Mouse (Mus musculus) neural tube, embryonic 12.5 days (tissue): ENCODE data around the gene Brms1l. TPM values are rescaled to one million over a fixed set of nuclear protein-coding genes. Genes with fewer than 3 reads are reported as not detected.
"Not testable (repeated sequence)": the region's sequence is repeated elsewhere in the genome, so short reads cannot be mapped to it uniquely, and the experiment has no call there.

ENCODE experiments used
- ATAC-seq: fragments of 200-750 bp; cut with Nextera tagmentation; 2 replicates; pipeline ENCODE4 v1.8.0; 2017; ENCODE audit warnings: low read depth, mild to moderate bottlenecking, moderate TSS enrichment, moderate library complexity; ENCODE audit not compliant: low FRiP score
- H3K27ac ChIP-seq: fragments of 300-500 bp; sonication (generic); 2 replicates; pipeline ENCODE4 v1.5.1; 2016
- H3K27me3 ChIP-seq: fragments of 300-500 bp; sonication (generic); replicated peaks from 2 replicates; pipeline ENCODE4 v1.6.1; 2016; ENCODE audit warnings: mild to moderate bottlenecking
- H3K36me3 ChIP-seq: fragments of 300-500 bp; sonication (generic); 2 replicates; pipeline ENCODE4 v1.6.1; 2016; ENCODE audit warnings: mild to moderate bottlenecking
- H3K4me1 ChIP-seq: fragments of 300-500 bp; sonication (generic); 2 replicates; pipeline ENCODE4 v1.6.1; 2016
- H3K4me2 ChIP-seq: fragments of 300-500 bp; sonication (generic); replicated peaks from 2 replicates; pipeline ENCODE4 v1.6.1; 2016; ENCODE audit warnings: mild to moderate bottlenecking
- H3K4me3 ChIP-seq: fragments of 300-500 bp; sonication (generic); 2 replicates; pipeline ENCODE4 v1.5.1; 2016
- H3K9ac ChIP-seq: fragments of 300-500 bp; sonication (generic); 2 replicates; pipeline ENCODE4 v1.6.1; 2016; ENCODE audit warnings: mild to moderate bottlenecking
- H3K9me3 ChIP-seq: fragments of 300-500 bp; sonication (generic); 2 replicates; pipeline ENCODE4 v1.6.1; 2016; ENCODE audit warnings: mild to moderate bottlenecking
- WGBS: fragments of 180-500 bp; shearing (Covaris S2); methylation state at CpG from one replicate; pipeline ENCODE4 v1.1.7; 2016; 5-methylcytosine and 5-hydroxymethylcytosine counted together
- polyA plus RNA-seq: library from polyadenylated mRNA; unstranded; fragments of >200 nt; fragmentation: Nextera tagmentation; extraction: Ambion mirVana; gene quantifications from 2 replicates; pipeline ENCODE4 v1.2.1, GENCODE M21; 2016

The Brms1l gene
- polyA plus RNA-seq, result 44.4 and 46.3 TPM in 2 replicates

DNA sequence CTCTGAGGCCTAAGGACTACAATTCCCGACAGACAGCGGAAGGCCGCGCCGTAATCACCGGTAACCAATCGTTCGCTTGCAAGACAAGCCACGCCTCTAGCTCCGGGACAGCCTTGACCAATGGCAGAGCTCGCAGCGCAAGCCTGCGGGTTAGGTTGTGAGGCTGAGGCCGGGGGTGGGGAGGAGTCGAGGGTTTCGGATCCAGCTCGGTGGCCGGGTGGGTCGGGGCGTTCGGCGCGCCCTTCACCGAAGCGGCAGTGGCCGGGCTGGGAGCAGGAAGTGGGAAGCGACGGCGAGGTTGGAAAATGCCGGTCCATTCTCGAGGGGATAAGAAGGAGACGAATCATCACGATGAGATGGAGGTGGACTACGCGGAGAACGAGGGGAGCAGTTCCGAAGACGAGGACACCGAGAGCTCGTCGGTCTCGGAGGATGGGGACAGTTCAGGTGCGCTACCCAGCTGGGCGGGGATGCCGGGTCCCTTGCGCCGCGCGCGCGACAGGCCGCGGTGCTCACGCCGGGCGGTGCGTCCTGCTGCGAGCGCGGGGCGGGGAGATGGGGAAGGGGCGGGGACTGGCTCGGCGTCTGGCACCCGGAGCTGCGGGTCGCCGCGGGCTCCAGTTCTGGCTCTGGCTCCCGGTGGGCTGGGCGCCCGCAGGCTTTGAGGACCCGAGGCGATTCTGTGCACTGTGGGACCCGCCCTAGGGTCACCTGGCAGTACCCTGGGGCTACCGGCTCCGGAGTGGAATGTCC, at the start of gene Brms1l:
Gene Brms1l (plus strand): TSS at position 126 of the 753 bp plus-strand sequence.
- no peaks in the 10 kb centered on the region for H3K36me3 ChIP-seq
- peak within 1 kb of the TSS; percentile 74 for H3K4me2 ChIP-seq
- H3K9me3 ChIP-seq, result no peaks in the 10 kb centered on the region
- H3K4me3 ChIP-seq, result peak within 1 kb of the TSS; percentile 75
- peak within 1 kb of the TSS; percentile 68 for H3K9ac ChIP-seq
- peak; percentile 100 for ATAC-seq
- H3K27me3 ChIP-seq, result no peaks in the 10 kb centered on the region
- H3K27ac ChIP-seq, result peak within 1 kb of the TSS; percentile 80
- peaks cover 8% of the 10 kb centered on the region for H3K4me1 ChIP-seq
- WGBS, result under 1% methylated on average over 77 of the region's 77 CpGs

DNA sequence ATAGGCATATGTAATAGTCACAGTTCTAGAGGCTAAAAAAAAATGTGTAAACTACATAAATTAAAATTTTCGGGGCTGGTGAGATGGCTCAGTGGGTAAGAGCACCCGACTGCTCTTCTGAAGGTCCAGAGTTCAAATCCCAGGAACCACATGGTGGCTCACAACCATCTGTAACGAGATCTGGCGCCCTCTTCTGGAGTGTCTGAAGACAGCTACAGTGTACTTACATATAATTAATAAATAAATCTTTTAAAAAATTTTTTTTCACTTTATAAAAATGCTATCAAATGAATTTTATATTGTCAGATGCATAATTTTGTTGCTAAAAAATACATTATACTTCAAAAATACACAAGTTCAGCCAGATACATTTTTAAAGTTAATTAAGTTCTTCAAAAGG, 41.6 kb upstream of the Brms1l start:
- whole genome bisulfite sequencing, result 84% methylated on average over 4 of the region's 4 CpGs
- H3K27me3 ChIP-seq, ATAC-seq, H3K4me1 ChIP-seq, H3K27ac ChIP-seq, H3K4me3 ChIP-seq, H3K36me3 ChIP-seq, H3K9ac ChIP-seq, H3K4me2 ChIP-seq, H3K9me3 ChIP-seq: not testable (repeated sequence)

DNA sequence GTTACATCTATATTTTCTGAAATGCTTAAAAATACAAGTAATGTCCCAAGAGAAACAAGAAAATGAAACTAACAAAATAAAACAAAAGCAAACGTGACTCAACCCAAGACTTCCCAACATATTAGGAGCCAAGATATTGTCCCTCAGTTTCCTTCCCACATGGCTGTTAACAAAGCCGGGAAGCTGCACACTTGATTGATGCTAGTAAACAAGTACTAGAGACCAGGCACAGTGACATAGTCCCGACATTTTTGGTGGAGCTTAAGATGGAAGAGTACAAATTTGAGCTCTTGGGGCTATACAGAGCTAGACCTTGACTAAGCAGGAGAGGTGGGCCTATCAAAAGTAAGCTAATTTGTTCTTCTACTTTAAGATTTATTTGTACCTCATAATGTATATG, 39.0 kb upstream of the Brms1l start:
- Histone ChIP-seq H3K9me3 (no peaks in the 10 kb centered on the region), H3K27me3 (no peaks in the 10 kb centered on the region), H3K4me1 (no peaks in the 10 kb centered on the region), H3K27ac (no peak overlapping the region), H3K4me3 (no peak overlapping the region), H3K4me2 (no peak overlapping the region), H3K36me3 (no peaks in the 10 kb centered on the region), H3K9ac (no peak overlapping the region)
- 89% methylated on average over 3 of the region's 3 CpGs for WGBS
- ATAC-seq, result no peak

DNA sequence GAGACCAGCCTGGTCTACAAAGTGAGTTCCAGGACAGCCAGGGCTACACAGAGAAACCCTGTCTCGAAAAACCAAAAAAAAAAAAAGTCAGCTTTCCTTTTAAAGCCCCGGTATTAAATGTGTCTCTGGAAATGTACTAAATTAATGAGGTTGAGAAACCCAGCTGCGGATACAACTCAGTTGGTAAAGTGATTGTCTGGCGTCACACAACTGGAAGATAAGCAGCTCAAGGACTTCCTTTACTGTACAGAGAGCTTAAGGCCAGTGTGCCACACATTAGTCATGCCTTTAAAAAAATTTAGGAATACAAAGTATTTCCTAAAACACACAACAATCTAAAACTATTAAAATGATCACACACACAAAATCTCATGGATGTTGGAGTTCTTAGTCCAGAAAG, 37.4 kb upstream of the Brms1l start:
- Histone ChIP-seq H3K9me3 (no peaks in the 10 kb centered on the region), H3K4me3 (no peak overlapping the region), H3K4me2 (no peak overlapping the region), H3K36me3 (no peaks in the 10 kb centered on the region), H3K9ac (no peak overlapping the region), H3K27me3 (no peaks in the 10 kb centered on the region), H3K27ac (no peak overlapping the region), H3K4me1 (no peaks in the 10 kb centered on the region)
- 92% methylated on average over 4 of the region's 4 CpGs for WGBS
- no peak for ATAC-seq

DNA sequence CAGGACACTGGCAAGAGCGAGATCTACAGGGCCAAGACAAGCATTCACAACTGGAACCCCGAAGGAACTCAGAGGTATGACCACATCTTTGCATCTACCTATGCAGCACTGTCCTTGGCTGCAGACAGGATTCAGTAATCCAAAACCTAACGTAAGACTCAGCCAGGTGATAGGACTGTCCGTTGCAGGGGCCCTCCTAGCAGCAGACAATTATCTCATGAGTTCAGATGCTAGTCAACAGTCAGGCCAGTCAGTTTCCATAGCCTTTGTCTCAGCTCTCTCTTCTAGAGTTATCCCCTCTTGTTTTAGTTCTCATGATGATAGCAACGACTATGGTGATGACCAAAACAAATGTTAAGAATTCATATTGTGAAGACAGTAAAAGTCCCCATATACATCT, 36.0 kb upstream of the Brms1l start:
- Histone ChIP-seq H3K27ac (no peak overlapping the region), H3K27me3 (no peaks in the 10 kb centered on the region), H3K9ac (no peak overlapping the region), H3K4me3 (no peak overlapping the region), H3K36me3 (no peaks in the 10 kb centered on the region), H3K4me1 (no peaks in the 10 kb centered on the region), H3K9me3 (no peaks in the 10 kb centered on the region), H3K4me2 (no peak overlapping the region)
- 95% methylated on average over 5 of the region's 5 CpGs for WGBS
- ATAC-seq, result no peak

DNA sequence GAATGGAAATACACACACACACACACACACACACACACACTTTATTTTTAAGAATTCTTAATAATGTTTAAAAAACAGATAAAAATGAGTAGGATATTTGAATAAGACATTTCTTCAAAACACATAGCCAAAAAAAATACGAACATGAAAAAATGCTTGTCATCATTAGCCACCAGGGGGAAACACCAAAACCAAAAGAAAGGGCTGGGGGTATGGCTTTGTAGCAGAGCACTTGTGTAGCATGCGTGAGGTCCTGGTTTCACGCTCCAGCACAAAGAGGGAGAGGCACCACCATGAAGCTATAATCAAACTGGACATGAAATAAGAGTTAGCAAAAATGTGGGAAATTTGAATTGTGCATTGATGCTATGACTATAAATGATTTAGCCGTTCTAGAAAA, 35.0 kb upstream of the Brms1l start:
- 93% methylated on average over 4 of the region's 4 CpGs for WGBS
- H3K4me1 ChIP-seq, result no peaks in the 10 kb centered on the region
- H3K27me3 ChIP-seq, result no peaks in the 10 kb centered on the region
- no peaks in the 10 kb centered on the region for H3K36me3 ChIP-seq
- H3K9me3 ChIP-seq, result no peaks in the 10 kb centered on the region
- H3K4me2 ChIP-seq, result no peak overlapping the region
- H3K4me3 ChIP-seq, result no peak overlapping the region
- no peak overlapping the region for H3K27ac ChIP-seq
- no peak overlapping the region for H3K9ac ChIP-seq
- ATAC-seq, result no peak

DNA sequence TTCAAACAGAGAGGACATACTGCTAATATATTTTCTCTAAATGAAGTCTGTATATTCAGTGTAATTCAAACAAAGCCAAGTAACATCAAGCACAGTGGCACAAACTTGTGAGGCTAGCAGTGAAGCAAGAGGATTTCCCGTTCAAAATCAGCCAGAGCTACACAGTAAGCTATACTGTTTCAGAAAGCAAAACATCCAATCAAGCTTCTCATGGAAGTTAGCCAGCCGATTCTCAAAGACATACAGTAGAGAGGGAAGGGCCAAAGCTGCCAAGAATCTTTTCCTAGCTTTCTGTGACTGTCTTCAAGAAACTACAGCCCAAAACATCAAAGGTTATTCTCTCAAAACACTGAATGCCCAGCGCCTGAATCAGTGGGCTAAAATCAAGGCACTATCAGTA, 31.1 kb upstream of the Brms1l start:
- H3K4me1 ChIP-seq, result no peaks in the 10 kb centered on the region
- no peak overlapping the region for H3K9ac ChIP-seq
- no peak overlapping the region for H3K4me3 ChIP-seq
- no peaks in the 10 kb centered on the region for H3K9me3 ChIP-seq
- no peaks in the 10 kb centered on the region for H3K27me3 ChIP-seq
- WGBS, result 75% methylated on average over 3 of the region's 3 CpGs
- H3K36me3 ChIP-seq, result no peaks in the 10 kb centered on the region
- no peak overlapping the region for H3K4me2 ChIP-seq
- ATAC-seq, result no peak
- no peak overlapping the region for H3K27ac ChIP-seq

DNA sequence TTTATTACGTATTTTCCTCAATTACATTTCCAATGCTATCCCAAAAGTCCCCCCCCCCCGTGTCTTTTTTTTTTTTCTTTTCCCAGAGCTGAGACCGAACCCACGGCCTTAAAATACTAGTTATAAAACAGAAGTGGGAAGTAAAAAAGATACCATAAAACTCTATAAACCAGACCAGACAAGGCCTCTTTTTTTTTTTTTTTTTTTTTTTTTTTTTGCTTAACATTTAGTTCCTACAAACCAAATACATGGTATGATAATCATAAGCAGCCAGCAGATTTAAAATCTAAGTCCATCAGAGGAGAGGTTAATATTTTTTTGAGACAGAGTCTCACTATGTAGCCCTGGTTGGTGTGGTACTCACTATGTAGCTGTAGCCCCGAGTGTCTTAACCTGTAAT, 19.6 kb upstream of the Brms1l start:
- Histone ChIP-seq H3K36me3 (no peaks in the 10 kb centered on the region), H3K4me1 (0 out of 2 replicates have a peak, but pooled peaks cover 2% of the 10 kb centered on the region), H3K4me3 (no peak overlapping the region), H3K9me3 (no peaks in the 10 kb centered on the region), H3K9ac (no peak overlapping the region), H3K27me3 (no peaks in the 10 kb centered on the region), H3K27ac (no peak overlapping the region), H3K4me2 (no peak overlapping the region)
- no peak for ATAC-seq
- WGBS, result 89% methylated on average over 5 of the region's 5 CpGs

DNA sequence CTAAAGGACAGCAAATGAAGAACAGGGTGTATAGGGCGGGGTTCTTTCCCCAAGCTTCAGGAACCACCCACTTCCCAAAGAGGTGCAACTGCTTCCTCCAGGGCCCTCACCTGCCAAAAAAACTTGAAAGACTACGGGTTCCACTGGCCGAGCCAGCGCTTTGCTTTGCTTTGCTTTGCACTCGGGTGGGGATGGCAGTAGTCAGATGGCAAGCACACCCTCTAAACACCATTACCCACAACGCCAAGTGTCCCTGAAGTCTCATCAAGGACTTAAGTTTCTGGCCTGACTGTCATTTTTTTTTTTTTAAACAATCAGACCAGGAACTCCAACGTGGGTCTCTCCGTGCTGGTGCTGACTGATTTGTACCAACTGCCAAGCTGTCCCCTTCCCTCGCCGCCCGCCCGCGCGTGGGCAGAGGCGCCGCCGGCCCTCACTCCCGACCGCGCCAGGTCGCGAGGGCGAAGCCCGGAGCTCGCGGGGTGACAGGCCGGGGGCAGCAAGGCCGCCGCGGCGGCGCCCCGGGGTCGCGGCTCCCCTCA, 15.9 kb upstream of the Brms1l start:
- H3K4me2 ChIP-seq, result peak overlapping the region; percentile 76
- H3K9ac ChIP-seq, result peak overlapping the region; percentile 93
- ATAC-seq, result peak; percentile 62
- WGBS, result under 1% methylated on average over 35 of the region's 35 CpGs
- no peaks in the 10 kb centered on the region for H3K36me3 ChIP-seq
- H3K27ac ChIP-seq, result peak overlapping the region; percentile 92
- no peaks in the 10 kb centered on the region for H3K27me3 ChIP-seq
- H3K4me1 ChIP-seq, result 0 out of 2 replicates have a peak, but pooled peaks cover 2% of the 10 kb centered on the region
- H3K4me3 ChIP-seq, result peak overlapping the region; percentile 90
- H3K9me3 ChIP-seq, result no peaks in the 10 kb centered on the region

DNA sequence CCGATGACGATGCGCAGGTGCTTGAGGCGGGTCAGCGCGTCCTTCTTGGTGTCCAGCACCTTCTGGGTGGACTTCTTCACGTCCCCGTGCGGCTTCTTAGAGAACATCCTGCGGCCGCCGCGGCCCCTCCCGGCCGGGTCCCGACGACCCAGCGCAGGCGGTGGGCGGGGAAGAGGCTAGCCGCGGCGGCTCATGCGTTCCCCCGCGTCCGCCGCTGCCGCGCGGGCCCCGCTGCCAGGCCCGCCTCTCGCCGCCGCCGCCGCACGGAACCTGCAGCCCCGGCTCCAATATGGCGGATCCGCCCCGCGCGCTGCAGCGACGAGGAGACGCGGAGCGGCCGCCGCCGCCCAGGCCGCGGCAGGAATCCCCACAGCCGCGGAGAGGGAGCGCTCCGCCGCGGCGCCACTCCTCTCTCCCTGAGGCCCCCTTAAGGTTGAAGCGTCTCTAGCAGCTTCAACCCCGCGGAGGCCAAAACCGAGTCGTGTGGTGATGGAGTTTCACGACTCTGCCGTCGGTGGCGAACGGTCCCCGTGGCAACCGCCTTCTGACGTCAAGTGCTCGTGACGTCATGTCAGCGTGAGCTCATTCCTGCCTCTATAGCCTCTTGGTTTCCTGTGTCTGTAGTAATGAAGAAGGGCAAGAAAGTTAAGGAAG, 15.3 kb upstream of the Brms1l start, which contains the start of gene Ralgapa1:
Gene Ralgapa1 (minus strand): TSS at position 507 of the 654 bp plus-strand sequence.
- Histone ChIP-seq H3K4me3 (peak within 1 kb of the TSS; percentile 90), H3K4me1 (0 out of 2 replicates have a peak, but pooled peaks cover 2% of the 10 kb centered on the region), H3K9ac (peak within 1 kb of the TSS; percentile 93), H3K27me3 (no peaks in the 10 kb centered on the region), H3K9me3 (no peaks in the 10 kb centered on the region), H3K4me2 (peak within 1 kb of the TSS; percentile 76), H3K36me3 (no peaks in the 10 kb centered on the region), H3K27ac (peak within 1 kb of the TSS; percentile 92)
- peak; percentile 94 for ATAC-seq
- WGBS, result under 1% methylated on average over 75 of the region's 78 CpGs

DNA sequence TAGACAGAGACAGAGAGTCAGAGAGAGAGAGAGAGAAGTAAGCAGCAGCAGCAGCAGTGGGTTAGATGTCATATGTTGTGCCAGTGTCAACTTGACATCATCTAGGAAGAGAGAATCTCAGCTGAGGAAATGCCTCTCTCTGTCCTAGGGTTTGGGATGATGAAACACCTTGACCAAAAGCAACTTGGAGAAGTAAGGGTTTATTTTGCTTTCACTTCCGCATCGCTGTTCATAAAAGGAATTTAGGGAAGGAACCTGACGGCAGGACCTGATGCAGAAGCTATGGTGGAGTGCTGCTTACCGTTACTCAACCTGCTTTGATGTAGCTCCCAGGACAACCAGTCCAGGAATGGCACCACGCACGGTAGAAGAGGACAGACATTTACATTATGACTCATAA, 12.1 kb upstream of the Brms1l start:
- no peak overlapping the region for H3K4me2 ChIP-seq
- no peak overlapping the region for H3K9ac ChIP-seq
- 0 out of 2 replicates have a peak, but pooled peaks cover under 1% of the 10 kb centered on the region for H3K4me1 ChIP-seq
- no peak for ATAC-seq
- H3K27me3 ChIP-seq, result no peaks in the 10 kb centered on the region
- no peaks in the 10 kb centered on the region for H3K36me3 ChIP-seq
- no peak overlapping the region for H3K4me3 ChIP-seq
- H3K27ac ChIP-seq, result no peak overlapping the region
- no peaks in the 10 kb centered on the region for H3K9me3 ChIP-seq
- 87% methylated on average over 6 of the region's 6 CpGs for whole genome bisulfite sequencing

DNA sequence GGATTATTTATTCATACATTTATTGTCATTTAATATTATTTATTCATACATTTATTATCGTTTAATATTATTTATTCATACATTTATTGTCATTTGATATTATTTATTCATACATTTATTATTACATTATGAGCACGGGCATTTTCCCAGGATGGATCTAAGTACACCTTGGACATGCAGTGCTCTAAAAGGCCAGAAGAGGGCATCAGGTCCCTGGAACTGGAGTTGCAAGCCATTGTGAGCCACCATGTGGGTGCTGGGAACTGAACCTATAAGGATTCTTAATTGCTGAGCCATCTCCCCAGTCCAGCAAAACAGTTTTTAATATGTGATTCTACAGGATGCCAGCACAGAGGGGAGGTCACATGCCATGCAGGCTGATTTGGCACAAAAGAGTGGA, 10.6 kb upstream of the Brms1l start:
- Histone ChIP-seq H3K36me3 (no peaks in the 10 kb centered on the region), H3K9me3 (no peaks in the 10 kb centered on the region), H3K4me2 (no peak overlapping the region), H3K9ac (no peak overlapping the region), H3K27ac (no peak overlapping the region), H3K4me3 (no peak overlapping the region), H3K27me3 (no peaks in the 10 kb centered on the region), H3K4me1 (no peaks in the 10 kb centered on the region)
- 78% methylated on average over 2 of the region's 2 CpGs for WGBS
- no peak for ATAC-seq
